Mouse (Mus musculus) heart, embryonic 15.5 days (tissue): ENCODE results near the gene Pih1d1. TPM values are rescaled to one million over a fixed set of nuclear protein-coding genes. Genes with fewer than 3 reads are reported as not detected.
"Not testable (repeated sequence)": the region's sequence is repeated elsewhere in the genome, so short reads cannot be mapped to it uniquely, and the experiment has no call there.

Experiments
- ATAC-seq: fragments of 200-750 bp; cut with Nextera tagmentation; replicated peaks from 2 replicates; pipeline ENCODE4 v1.8.0; 2017; ENCODE audit warnings: low read depth, moderate TSS enrichment; ENCODE audit not compliant: insufficient number of reproducible peaks, insufficient read depth, low FRiP score
- H3K27ac ChIP-seq: fragments of 300-500 bp; sonication (generic); 2 replicates; pipeline ENCODE4 v1.5.1; 2015; ENCODE audit warnings: mild to moderate bottlenecking, inconsistent platforms
- H3K27me3 ChIP-seq: fragments of 300-500 bp; sonication (generic); 2 replicates; pipeline ENCODE4 v1.6.1; 2015; ENCODE audit warnings: inconsistent platforms
- H3K36me3 ChIP-seq: fragments of 300-500 bp; sonication (generic); 2 replicates; pipeline ENCODE4 v1.6.1; 2015; ENCODE audit warnings: mild to moderate bottlenecking, inconsistent platforms
- H3K4me1 ChIP-seq: fragments of 300-500 bp; sonication (generic); replicated peaks from 2 replicates; pipeline ENCODE4 v1.6.1; 2015; ENCODE audit warnings: inconsistent platforms
- H3K4me2 ChIP-seq: fragments of 300-500 bp; sonication (generic); 2 replicates; pipeline ENCODE4 v1.6.1; 2015; ENCODE audit warnings: inconsistent platforms, mild to moderate bottlenecking, moderate library complexity
- H3K4me3 ChIP-seq: fragments of 300-500 bp; sonication (generic); 2 replicates; pipeline ENCODE4 v1.5.1; 2015; ENCODE audit warnings: mild to moderate bottlenecking, inconsistent platforms
- H3K9ac ChIP-seq: fragments of 300-500 bp; sonication (generic); 2 replicates; pipeline ENCODE4 v1.6.1; 2015; ENCODE audit warnings: mild to moderate bottlenecking, inconsistent platforms
- H3K9me3 ChIP-seq: fragments of 300-500 bp; sonication (generic); replicated peaks from 2 replicates; pipeline ENCODE4 v1.6.1; 2016; ENCODE audit warnings: inconsistent platforms
- WGBS: fragments of 180-500 bp; shearing (Covaris S2); methylation state at CpG from one replicate; pipeline ENCODE4 v1.1.7; 2015; ENCODE audit warnings: mixed read lengths; 5-methylcytosine and 5-hydroxymethylcytosine counted together
- polyA plus RNA-seq: library from polyadenylated mRNA; unstranded; fragments of >200 nt; fragmentation: Nextera tagmentation; extraction: Ambion mirVana; gene quantifications from 2 replicates; pipeline ENCODE4 v1.2.1, GENCODE M21; 2015

Pih1d1 gene
- polyA plus RNA-seq, 1 experiment from 2014 or later, result 76.5 TPM

GRCm38 (mm10) chr7:45172974-45173373 lies 18.9 kb downstream of the Pih1d1 start:
- H3K27me3 ChIP-seq, result peaks cover 76% of the 10 kb centered on the region
- H3K4me1 ChIP-seq, result peaks cover 12% of the 10 kb centered on the region
- no peak overlapping the region for H3K9ac ChIP-seq
- H3K4me2 ChIP-seq, result no peak overlapping the region
- H3K9me3 ChIP-seq, result peaks cover 18% of the 10 kb centered on the region
- H3K36me3 ChIP-seq, result 0 out of 2 replicates have a peak, but pooled peaks cover 5% of the 10 kb centered on the region
- H3K27ac ChIP-seq, result no peak overlapping the region
- ATAC-seq, result no peak
- WGBS, result 59% methylated on average over 7 of the region's 7 CpGs
- no peak overlapping the region for H3K4me3 ChIP-seq

GRCm38 (mm10) chr7:45173772-45174171 lies 19.7 kb downstream of the Pih1d1 start:
- not testable (repeated sequence) for ATAC-seq, H3K4me2 ChIP-seq, H3K27ac ChIP-seq, H3K9ac ChIP-seq, H3K4me3 ChIP-seq, H3K36me3 ChIP-seq
- Histone ChIP-seq H3K9me3 (peaks cover 18% of the 10 kb centered on the region), H3K27me3 (peaks cover 76% of the 10 kb centered on the region), H3K4me1 (peaks cover 12% of the 10 kb centered on the region)
- 55% methylated on average over 1 of the region's 1 CpGs for WGBS

GRCm38 (mm10) chr7:45174567-45175280 lies 20.6 kb downstream of the Pih1d1 start:
- no peak overlapping the region for H3K4me2 ChIP-seq

GRCm38 (mm10) chr7:45175398-45175797 lies 21.3 kb downstream of the Pih1d1 start:
- no peak for ATAC-seq
- Histone ChIP-seq H3K27me3 (peaks cover 78% of the 10 kb centered on the region), H3K9me3 (peaks cover 5% of the 10 kb centered on the region), H3K4me1 (peaks cover 12% of the 10 kb centered on the region), H3K9ac (no peak overlapping the region), H3K4me3 (no peak overlapping the region), H3K36me3 (no peaks in the 10 kb centered on the region), H3K27ac (no peak overlapping the region), H3K4me2 (no peak overlapping the region)
- WGBS, result 7% methylated on average over 13 of the region's 13 CpGs

More at GRCm38 (mm10) chr7:45174567-45175280, 20.6 kb downstream of the Pih1d1 start:
- WGBS, result 4% methylated on average over 28 of the region's 29 CpGs
- no peak overlapping the region for H3K27ac ChIP-seq
- peaks cover 76% of the 10 kb centered on the region for H3K27me3 ChIP-seq
- peaks cover 12% of the 10 kb centered on the region for H3K4me1 ChIP-seq
- H3K9ac ChIP-seq, result no peak overlapping the region
- 0 out of 2 replicates have a peak overlapping the region, but pooled peaks have one; percentile 6 for H3K4me3 ChIP-seq
- H3K9me3 ChIP-seq, result peaks cover 11% of the 10 kb centered on the region
- peak; percentile 37; the same call in 1 of the 2 replicates for ATAC-seq
- 0 out of 2 replicates have a peak, but pooled peaks cover 5% of the 10 kb centered on the region for H3K36me3 ChIP-seq

GRCm38 (mm10) chr7:45175929-45176328 lies 21.8 kb downstream of the Pih1d1 start:
- no peak for ATAC-seq

GRCm38 (mm10) chr7:45176356-45176755 lies 22.3 kb downstream of the Pih1d1 start:
- Histone ChIP-seq H3K4me1 (peaks cover 18% of the 10 kb centered on the region), H3K27ac (no peak overlapping the region), H3K9me3 (peaks cover 2% of the 10 kb centered on the region; the same call in 1 of the 2 replicates), H3K27me3 (peaks cover 87% of the 10 kb centered on the region), H3K36me3 (no peaks in the 10 kb centered on the region), H3K4me3 (peak overlapping the region; percentile 26), H3K9ac (no peak overlapping the region), H3K4me2 (peak overlapping the region; percentile 45)
- 4% methylated on average over 30 of the region's 31 CpGs for WGBS
- ATAC-seq, result no peak

More at GRCm38 (mm10) chr7:45175929-45176328, 21.8 kb downstream of the Pih1d1 start:
- H3K9me3 ChIP-seq, result peaks cover 2% of the 10 kb centered on the region; the same call in 1 of the 2 replicates
- H3K4me1 ChIP-seq, result peaks cover 14% of the 10 kb centered on the region
- WGBS, result 2% methylated on average over 23 of the region's 23 CpGs
- peaks cover 83% of the 10 kb centered on the region for H3K27me3 ChIP-seq
- H3K4me2 ChIP-seq, result peak overlapping the region; percentile 45
- no peak overlapping the region for H3K9ac ChIP-seq
- H3K4me3 ChIP-seq, result peak overlapping the region; percentile 26
- H3K27ac ChIP-seq, result no peak overlapping the region
- no peaks in the 10 kb centered on the region for H3K36me3 ChIP-seq

GRCm38 (mm10) chr7:45178550-45178949 lies 24.4 kb downstream of the Pih1d1 start:
- Histone ChIP-seq H3K4me3 (no peak overlapping the region), H3K27me3 (peaks cover 98% of the 10 kb centered on the region), H3K4me1 (peaks cover 33% of the 10 kb centered on the region), H3K9ac (no peak overlapping the region), H3K4me2 (no peak overlapping the region), H3K36me3 (no peaks in the 10 kb centered on the region), H3K27ac (no peak overlapping the region), H3K9me3 (no peaks in the 10 kb centered on the region)
- no peak for ATAC-seq
- WGBS, result 26% methylated on average over 7 of the region's 7 CpGs

- H3K9ac ChIP-seq, result no peak within 1 kb of the TSS
- 31% methylated on average over 7 of the region's 7 CpGs for WGBS
- H3K27me3 ChIP-seq, result peaks cover 100% of the 10 kb centered on the region
- no peak within 1 kb of the TSS for H3K4me2 ChIP-seq
- ATAC-seq, result no peak
- H3K4me3 ChIP-seq, result no peak within 1 kb of the TSS
- peaks cover 33% of the 10 kb centered on the region for H3K4me1 ChIP-seq
- H3K36me3 ChIP-seq, result no peaks in the 10 kb centered on the region
- H3K9me3 ChIP-seq, result no peaks in the 10 kb centered on the region
- no peak within 1 kb of the TSS for H3K27ac ChIP-seq
Measured at GRCm38 (mm10) chr7:45179469-45179868, 25.4 kb downstream of the Pih1d1 start, which contains the start of gene Gfy. Gfy (minus strand) TSS chr7:45179569.

GRCm38 (mm10) chr7:45180896-45181477 lies 26.9 kb downstream of the Pih1d1 start, which contains the start of gene Pth2:
Pth2 (plus strand) TSS chr7:45180995.
- peak within 1 kb of the TSS; percentile 40; the same call in 1 of the 2 replicates for H3K9ac ChIP-seq
- H3K27me3 ChIP-seq, result peaks cover 100% of the 10 kb centered on the region
- no peak within 1 kb of the TSS for H3K27ac ChIP-seq
- peaks cover 27% of the 10 kb centered on the region for H3K4me1 ChIP-seq
- peak within 1 kb of the TSS; percentile 69 for H3K4me2 ChIP-seq
- H3K36me3 ChIP-seq, result no peaks in the 10 kb centered on the region
- no peaks in the 10 kb centered on the region for H3K9me3 ChIP-seq
- no peak for ATAC-seq
- 17% methylated on average over 20 of the region's 20 CpGs for WGBS
- H3K4me3 ChIP-seq, result peak within 1 kb of the TSS; percentile 40

- Histone ChIP-seq H3K9ac (peak overlapping the region; percentile 40; the same call in 1 of the 2 replicates), H3K36me3 (no peaks in the 10 kb centered on the region), H3K27ac (no peak overlapping the region), H3K9me3 (no peaks in the 10 kb centered on the region), H3K4me2 (peak overlapping the region; percentile 69), H3K27me3 (peaks cover 100% of the 10 kb centered on the region), H3K4me3 (peak overlapping the region; percentile 40), H3K4me1 (peaks cover 21% of the 10 kb centered on the region)
- 5% methylated on average over 34 of the region's 35 CpGs for WGBS
- ATAC-seq, result no peak
Measured at GRCm38 (mm10) chr7:45181540-45181939, 27.4 kb downstream of the Pih1d1 start.

GRCm38 (mm10) chr7:45182199-45182601 lies 28.1 kb downstream of the Pih1d1 start:
- H3K4me3 ChIP-seq, result peak overlapping the region; percentile 40
- WGBS, result 1% methylated on average over 34 of the region's 34 CpGs
- H3K27me3 ChIP-seq, result peaks cover 100% of the 10 kb centered on the region
- H3K9ac ChIP-seq, result peak overlapping the region; percentile 43; the same call in 1 of the 2 replicates
- peak overlapping the region; percentile 69 for H3K4me2 ChIP-seq
- H3K27ac ChIP-seq, result no peak overlapping the region
- H3K9me3 ChIP-seq, result no peaks in the 10 kb centered on the region
- peak; percentile 83 for ATAC-seq
- no peaks in the 10 kb centered on the region for H3K36me3 ChIP-seq
- peaks cover 21% of the 10 kb centered on the region for H3K4me1 ChIP-seq
